Mouse (Mus musculus): ENCODE data around the gene Fbxw11.
A peak's percentile ranks its signal among the peaks of the same experiment; 100 is the strongest.

Fbxw11 gene

DNA sequence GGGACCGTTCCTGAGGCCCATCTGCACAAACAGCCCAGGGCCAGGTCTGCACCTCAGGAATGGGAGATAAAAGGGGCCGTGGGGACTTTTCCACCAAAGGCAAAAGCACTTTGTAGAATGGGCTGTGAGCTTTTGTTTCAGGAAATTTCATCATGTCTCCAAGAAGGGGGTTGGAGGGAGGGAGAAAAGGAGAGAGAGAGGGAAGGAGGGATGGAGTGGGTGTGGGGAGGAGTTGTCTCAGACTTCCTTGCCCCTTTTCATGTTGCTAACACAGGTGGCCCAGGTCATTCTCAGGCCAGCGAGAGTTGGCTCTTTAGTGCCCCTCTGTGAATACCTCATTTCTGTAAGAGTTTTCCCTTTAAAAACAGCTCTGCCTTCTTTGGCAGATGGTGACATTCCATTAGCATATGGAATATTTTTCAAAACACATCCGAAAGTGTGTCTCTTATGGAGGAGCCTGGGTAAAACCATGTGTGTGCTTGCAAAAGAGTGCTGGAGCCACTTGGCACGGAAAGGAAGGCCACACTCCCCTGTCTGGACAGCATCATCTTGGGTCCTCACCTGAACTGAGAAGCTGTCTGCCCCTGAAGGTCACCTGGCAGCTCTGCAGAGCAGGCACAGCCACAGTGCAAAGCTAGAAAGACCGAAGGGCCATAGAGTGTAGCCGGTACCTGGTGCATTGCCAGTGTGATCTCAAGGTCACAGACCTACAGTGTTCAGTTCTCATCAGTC, 109.5 kb downstream of the Fbxw11 start:
- DNase-seq (ENCODE audit: low spot score in 2 of 2), result peak in 1 of 2 experiments; percentile 17

GRCm38 (mm10) chr11:32752595-32752885, 110.0 kb downstream of the Fbxw11 start:
- no peak for DNase-seq (ENCODE audit: low spot score in 2 of 2)

DNA sequence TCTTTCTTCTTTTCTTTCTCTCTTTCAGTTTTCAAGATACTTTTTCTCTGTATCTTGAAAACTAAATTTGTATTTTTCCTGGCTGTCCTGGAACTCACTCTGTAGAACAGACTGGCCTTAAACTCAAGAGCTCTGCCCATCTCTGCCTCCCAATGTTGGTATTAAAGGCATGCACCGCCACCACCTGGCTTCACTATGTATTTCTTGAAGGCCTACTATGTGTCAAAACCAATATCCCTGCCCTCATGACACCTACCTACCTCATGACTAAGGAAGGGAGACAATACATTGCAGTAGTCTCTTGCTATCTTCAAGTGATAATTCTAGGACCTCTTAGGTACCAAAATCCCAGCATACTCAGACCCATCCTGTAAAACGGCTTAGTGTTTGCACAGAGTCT, 110.8 kb downstream of the Fbxw11 start:
- DNase-seq (ENCODE audit: low spot score in 2 of 2), result no peak

- no peak for DNase-seq (ENCODE audit: low spot score in 2 of 2)
These were observed 120.2 kb downstream of the Fbxw11 start for GRCm38 (mm10) chr11:32762773-32763172.

DNA sequence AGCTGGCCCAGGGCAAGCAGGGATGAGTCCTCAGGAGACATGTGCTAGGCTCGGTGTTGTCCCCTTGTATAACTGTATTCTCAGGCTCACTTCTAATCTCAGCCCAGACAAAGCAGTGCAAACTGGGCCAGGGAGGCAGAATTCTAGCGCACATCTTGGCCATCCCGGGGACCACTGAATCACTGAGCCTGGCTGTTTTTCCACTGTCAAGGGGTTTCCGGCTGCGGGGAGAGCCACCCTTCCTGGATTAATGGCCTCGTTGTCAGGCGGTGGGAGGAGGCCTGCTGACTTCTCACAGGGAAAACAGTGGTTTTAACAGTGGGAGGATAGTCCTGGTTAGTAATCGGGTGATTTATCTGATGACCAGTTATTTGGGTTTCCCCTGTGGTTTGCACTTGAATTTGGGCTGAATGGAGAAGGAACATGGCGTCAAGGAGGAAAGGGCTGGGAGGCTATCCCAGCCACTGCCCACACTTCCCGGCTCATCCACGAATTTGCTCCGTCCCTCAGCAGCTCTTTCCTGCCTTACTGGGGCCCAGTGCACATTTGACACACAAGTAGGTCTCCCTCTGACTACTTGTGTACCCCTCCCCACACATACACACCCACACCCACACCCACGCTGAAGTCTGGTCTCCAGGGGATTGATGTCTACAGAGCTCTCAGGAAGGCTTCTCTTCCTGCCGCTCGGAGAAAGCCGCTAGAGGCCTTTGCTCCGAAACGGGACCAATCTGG, 125.1 kb downstream of the Fbxw11 start:
- DNase-seq (ENCODE audit: low spot score in 2 of 2), result no peak

- DNase-seq (ENCODE audit: low spot score in 2 of 2), result no peak
These were observed 126.3 kb downstream of the Fbxw11 start for GRCm38 (mm10) chr11:32768642-32769343.

DNA sequence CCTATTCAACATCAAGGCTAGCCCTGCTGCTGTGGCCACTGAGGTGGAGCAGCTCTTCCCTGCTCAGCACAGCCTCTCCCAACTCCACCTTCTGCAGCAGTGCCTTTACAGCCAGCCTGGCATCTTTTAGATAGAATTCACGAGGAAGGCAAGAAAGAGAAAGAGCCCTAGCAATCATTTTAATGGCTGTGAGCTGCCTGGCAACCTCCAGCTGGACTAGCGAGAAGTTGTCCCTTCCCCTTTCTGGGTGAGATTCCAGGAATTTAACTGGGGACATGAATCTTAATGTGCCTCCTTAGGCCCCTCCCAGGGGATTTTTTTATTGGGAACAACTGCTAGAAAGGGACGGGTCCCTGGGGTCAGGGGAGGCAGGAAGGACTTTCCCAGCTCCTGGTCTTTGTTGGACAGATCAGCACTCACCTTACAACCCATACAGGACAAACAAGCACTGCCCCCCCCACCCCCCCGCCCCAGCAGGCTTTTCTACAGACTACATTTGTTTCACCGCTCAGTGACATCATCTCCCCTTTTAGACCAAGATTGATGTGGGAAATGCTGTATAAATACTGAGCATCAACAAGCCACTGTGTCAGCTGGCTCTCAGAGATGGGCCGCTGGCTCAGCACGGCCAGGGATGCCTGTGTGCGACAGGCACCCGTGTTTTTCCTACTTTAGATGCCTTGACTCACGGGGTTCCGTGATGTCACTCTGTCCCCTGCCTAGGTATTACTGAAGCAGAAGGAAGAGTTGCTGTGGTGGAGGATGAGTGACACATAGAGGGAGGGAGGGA, 138.4 kb downstream of the Fbxw11 start:
- peak in 1 of 2 experiments; percentile 16 for DNase-seq (ENCODE audit: low spot score in 2 of 2)

- peak in 1 of 2 experiments; percentile 26 for DNase-seq (ENCODE audit: low spot score in 2 of 2)
These were observed 139.3 kb downstream of the Fbxw11 start for GRCm38 (mm10) chr11:32781633-32782404.

GRCm38 (mm10) chr11:32782724-32783123, 140.2 kb downstream of the Fbxw11 start:
- DNase-seq (ENCODE audit: low spot score in 2 of 2), result no peak

- no peak for DNase-seq (ENCODE audit: low spot score in 2 of 2)
These were observed 143.1 kb downstream of the Fbxw11 start for GRCm38 (mm10) chr11:32785591-32786147.

GRCm38 (mm10) chr11:32786201-32786600, 143.7 kb downstream of the Fbxw11 start:
- no peak for DNase-seq (ENCODE audit: low spot score in 2 of 2)

DNA sequence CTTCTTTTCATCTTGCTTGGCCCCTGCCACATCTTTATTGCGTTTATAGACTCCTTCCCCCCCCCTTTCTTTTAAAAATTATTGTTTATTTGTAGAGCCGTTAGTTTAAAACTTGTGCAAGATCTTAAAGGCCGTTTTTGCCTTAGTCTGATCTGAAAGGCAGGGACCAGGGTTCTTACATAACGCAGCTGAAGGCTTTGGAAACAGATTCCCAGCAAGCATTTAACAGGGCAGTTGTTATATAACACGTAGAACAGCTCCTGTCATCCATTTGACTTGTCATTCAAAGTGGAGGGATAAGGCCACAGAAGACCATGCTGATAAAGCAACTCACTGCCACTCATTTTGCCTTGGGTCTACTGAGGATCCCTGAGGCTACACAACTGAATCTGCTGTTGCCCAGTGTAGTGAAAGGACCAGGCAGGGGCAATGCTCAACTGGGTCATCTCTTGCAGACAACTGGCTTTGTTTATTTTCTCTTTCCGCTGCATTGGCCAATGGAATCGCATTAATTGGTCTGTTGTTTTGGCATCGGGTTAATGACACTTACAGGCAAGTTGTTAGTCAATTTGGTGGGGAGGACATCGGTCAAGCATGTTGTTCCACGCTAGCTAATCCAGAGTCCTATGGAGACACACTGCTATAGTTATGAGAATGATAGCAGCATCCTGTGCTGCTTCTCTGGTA, 152.4 kb downstream of the Fbxw11 start:
- no peak for DNase-seq (ENCODE audit: low spot score in 2 of 2)

All from frontal cortex, postnatal 36 days (tissue).